Mouse (Mus musculus): Measurements from ENCODE around the gene Samd4. TPM values are rescaled to one million over a fixed set of nuclear protein-coding genes. Genes with fewer than 3 reads are reported as not detected.

Gene Samd4
- polyA plus RNA-seq, 1 experiment from 2014 or later = 11.1 TPM

GRCm38 (mm10) chr14:46994704-46995103 is 112.0 kb downstream of the Samd4 start:
- Histone ChIP-seq H3K4me3 (no peak overlapping the region), H3K9me3 (no peaks in the 10 kb centered on the region), H3K27me3 (ENCODE audit: insufficient read depth, poor library complexity, severe bottlenecking) (no peaks in the 10 kb centered on the region), H3K36me3 (no peaks in the 10 kb centered on the region), H3K27ac (no peak overlapping the region), H3K4me1 (peaks cover 40% of the 10 kb centered on the region)
- 87% methylated on average over 7 of the region's 7 CpGs for WGBS
- no peak for DNase-seq (ENCODE audit: low spot score)

DNA sequence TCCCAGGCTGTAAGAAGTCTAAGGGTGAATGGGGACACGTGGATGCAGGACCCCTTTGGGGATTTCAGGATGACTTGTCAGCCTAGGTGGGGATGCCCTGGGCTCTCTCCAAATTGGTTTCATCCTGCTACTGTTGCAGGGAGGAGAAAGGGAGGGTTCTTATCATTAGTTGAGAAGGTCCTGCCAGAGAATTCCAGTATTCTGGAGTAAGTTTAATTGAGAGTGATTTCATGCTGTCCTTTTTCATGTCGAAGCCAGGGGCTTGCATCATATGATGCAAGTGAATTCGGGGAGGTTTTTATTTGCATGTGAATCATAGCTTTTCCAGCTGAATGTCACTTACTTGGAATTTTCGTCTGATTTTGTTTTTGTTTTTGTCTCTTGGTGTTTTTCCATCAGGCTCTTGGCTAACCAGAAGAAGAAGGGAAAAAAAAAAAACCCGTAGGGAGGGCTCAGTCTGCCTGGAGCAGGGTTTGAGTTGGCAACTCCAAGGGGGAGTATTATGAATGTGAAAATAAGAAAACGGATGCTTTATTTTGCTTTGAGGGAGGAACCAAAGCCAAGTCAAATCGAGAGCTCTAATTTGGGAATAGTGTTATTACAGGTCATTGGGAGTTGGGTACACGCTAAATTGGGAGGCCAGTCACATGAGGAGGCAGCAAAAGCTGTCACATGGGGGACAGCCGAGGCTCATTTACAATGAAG is 116.8 kb downstream of the Samd4 start:
- DNase-seq (ENCODE audit: low spot score) = no peak
- 70% methylated on average over 9 of the region's 9 CpGs for WGBS
- Histone ChIP-seq H3K27me3 (ENCODE audit: insufficient read depth, poor library complexity, severe bottlenecking) (no peaks in the 10 kb centered on the region), H3K4me1 (peaks cover 50% of the 10 kb centered on the region), H3K4me3 (no peak overlapping the region), H3K27ac (no peak overlapping the region), H3K36me3 (no peaks in the 10 kb centered on the region), H3K9me3 (no peaks in the 10 kb centered on the region)

- no peak for DNase-seq (ENCODE audit: low spot score)
- 73% methylated on average over 9 of the region's 11 CpGs for WGBS
- no peaks in the 10 kb centered on the region for H3K9me3 ChIP-seq
- no peak overlapping the region for H3K27ac ChIP-seq
- peaks cover 50% of the 10 kb centered on the region for H3K4me1 ChIP-seq
- H3K4me3 ChIP-seq = no peak overlapping the region
- no peaks in the 10 kb centered on the region for H3K27me3 ChIP-seq (ENCODE audit: insufficient read depth, poor library complexity, severe bottlenecking)
- no peaks in the 10 kb centered on the region for H3K36me3 ChIP-seq
These were observed 117.6 kb downstream of the Samd4 start for GRCm38 (mm10) chr14:47000096-47000736.

- WGBS = 70% methylated on average over 24 of the region's 24 CpGs
- no peak for DNase-seq (ENCODE audit: low spot score)
- H3K27me3 ChIP-seq (ENCODE audit: insufficient read depth, poor library complexity, severe bottlenecking) = no peaks in the 10 kb centered on the region
- H3K9me3 ChIP-seq = no peaks in the 10 kb centered on the region
- no peaks in the 10 kb centered on the region for H3K36me3 ChIP-seq
- H3K4me3 ChIP-seq = no peak overlapping the region
- peak overlapping the region; percentile 19; the same call in 1 of the 2 replicates for H3K27ac ChIP-seq
- H3K4me1 ChIP-seq = peaks cover 52% of the 10 kb centered on the region
These were observed 118.4 kb downstream of the Samd4 start for GRCm38 (mm10) chr14:47000786-47001761.

DNA sequence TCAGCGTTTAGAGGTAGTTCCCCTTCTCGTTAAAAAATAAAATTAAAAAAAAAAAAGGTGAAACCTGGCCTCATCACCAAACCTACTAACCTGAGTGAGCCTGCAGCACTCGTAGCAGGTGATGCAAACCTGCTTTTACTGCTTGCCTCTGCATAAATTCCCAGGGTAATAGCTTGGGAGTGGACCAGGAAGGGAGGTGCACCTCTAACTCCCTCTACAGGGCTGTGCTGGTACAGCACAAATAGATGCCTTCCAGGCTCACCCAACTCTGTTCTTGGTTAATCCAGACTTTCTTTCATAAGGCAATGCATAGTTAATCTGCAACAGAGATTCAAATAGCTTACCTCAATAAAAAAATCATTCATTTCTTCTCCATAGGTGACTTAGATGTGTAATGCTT is 121.5 kb downstream of the Samd4 start:
- Histone ChIP-seq H3K27ac (no peak overlapping the region), H3K4me1 (peaks cover 46% of the 10 kb centered on the region), H3K9me3 (no peaks in the 10 kb centered on the region), H3K27me3 (ENCODE audit: insufficient read depth, poor library complexity, severe bottlenecking) (no peaks in the 10 kb centered on the region), H3K4me3 (no peak overlapping the region), H3K36me3 (no peaks in the 10 kb centered on the region)
- no peak for DNase-seq (ENCODE audit: low spot score)
- 36% methylated on average over 3 of the region's 3 CpGs for WGBS

GRCm38 (mm10) chr14:47011171-47012139 is 128.8 kb downstream of the Samd4 start:
- Histone ChIP-seq H3K27me3 (ENCODE audit: insufficient read depth, poor library complexity, severe bottlenecking) (no peaks in the 10 kb centered on the region), H3K9me3 (no peaks in the 10 kb centered on the region), H3K36me3 (peaks cover 4% of the 10 kb centered on the region), H3K4me3 (no peak overlapping the region), H3K4me1 (peaks cover 35% of the 10 kb centered on the region), H3K27ac (peak overlapping the region; percentile 78)
- WGBS = 52% methylated on average over 18 of the region's 18 CpGs
- no peak for DNase-seq (ENCODE audit: low spot score)

DNA sequence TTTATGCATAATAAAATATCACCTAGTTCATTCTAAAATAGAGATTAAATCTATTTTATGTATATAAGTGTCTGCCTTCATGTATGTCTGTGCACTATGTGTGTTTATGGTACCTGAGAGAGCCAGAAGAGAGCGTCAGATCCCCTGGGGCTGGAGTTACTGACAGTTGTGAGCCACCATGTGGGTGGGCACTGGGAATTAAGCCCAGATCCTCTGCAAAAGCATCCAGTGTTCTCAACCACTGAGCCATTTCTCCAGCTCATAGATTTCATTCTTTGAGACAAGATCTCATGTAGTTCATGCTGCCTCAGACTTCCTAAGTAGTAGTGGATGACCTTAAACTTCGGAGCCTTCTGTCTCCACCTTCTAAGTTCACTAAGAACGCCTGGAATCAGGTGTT is 133.0 kb downstream of the Samd4 start:
- Histone ChIP-seq H3K9me3 (no peaks in the 10 kb centered on the region), H3K27ac (no peak overlapping the region), H3K36me3 (peaks cover 12% of the 10 kb centered on the region), H3K27me3 (ENCODE audit: insufficient read depth, poor library complexity, severe bottlenecking) (no peaks in the 10 kb centered on the region), H3K4me1 (peaks cover 39% of the 10 kb centered on the region), H3K4me3 (no peak overlapping the region)
- no peak for DNase-seq (ENCODE audit: low spot score)
- WGBS = 85% methylated on average over 3 of the region's 3 CpGs

GRCm38 (mm10) chr14:47017658-47018057 is 135.0 kb downstream of the Samd4 start:
- no peaks in the 10 kb centered on the region for H3K9me3 ChIP-seq
- H3K27ac ChIP-seq = no peak overlapping the region
- no peak overlapping the region for H3K4me3 ChIP-seq
- no peak for DNase-seq (ENCODE audit: low spot score)
- peaks cover 12% of the 10 kb centered on the region for H3K36me3 ChIP-seq
- H3K27me3 ChIP-seq (ENCODE audit: insufficient read depth, poor library complexity, severe bottlenecking) = no peaks in the 10 kb centered on the region
- 69% methylated on average over 3 of the region's 3 CpGs for WGBS
- H3K4me1 ChIP-seq = peaks cover 24% of the 10 kb centered on the region

- no peak overlapping the region for H3K27ac ChIP-seq
- H3K27me3 ChIP-seq (ENCODE audit: insufficient read depth, poor library complexity, severe bottlenecking) = no peaks in the 10 kb centered on the region
- peaks cover 12% of the 10 kb centered on the region for H3K36me3 ChIP-seq
- H3K9me3 ChIP-seq = no peaks in the 10 kb centered on the region
- peak; percentile 85 for DNase-seq (ENCODE audit: low spot score)
- H3K4me3 ChIP-seq = no peak overlapping the region
- H3K4me1 ChIP-seq = peaks cover 19% of the 10 kb centered on the region
- 18% methylated on average over 10 of the region's 10 CpGs for WGBS
These were observed 138.2 kb downstream of the Samd4 start for GRCm38 (mm10) chr14:47020886-47021285.

DNA sequence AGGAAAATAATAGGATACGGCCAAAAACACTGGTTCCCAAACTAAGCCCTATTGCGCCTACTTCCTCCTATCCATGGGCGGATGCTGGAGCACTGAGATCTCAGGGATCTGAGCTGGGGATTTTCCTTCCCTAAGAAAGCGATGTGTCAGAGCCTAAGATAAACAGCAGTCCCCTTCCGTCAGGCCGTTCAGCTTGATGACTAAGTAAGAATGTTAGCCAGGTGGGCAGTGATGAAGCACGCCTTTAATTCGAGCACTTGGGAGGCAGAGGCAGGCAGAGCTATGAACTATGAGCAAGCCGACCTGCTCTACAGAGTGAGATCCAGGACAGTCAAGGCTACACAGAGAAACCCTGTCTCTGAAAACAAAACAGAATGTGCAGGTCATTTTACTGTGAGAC is 140.9 kb downstream of the Samd4 start:
- DNase-seq (ENCODE audit: low spot score) = no peak
- Histone ChIP-seq H3K4me3 (no peak overlapping the region), H3K9me3 (no peaks in the 10 kb centered on the region), H3K27ac (no peak overlapping the region), H3K36me3 (no peaks in the 10 kb centered on the region), H3K4me1 (peaks cover 29% of the 10 kb centered on the region), H3K27me3 (ENCODE audit: insufficient read depth, poor library complexity, severe bottlenecking) (no peaks in the 10 kb centered on the region)
- 80% methylated on average over 9 of the region's 9 CpGs for WGBS

DNA sequence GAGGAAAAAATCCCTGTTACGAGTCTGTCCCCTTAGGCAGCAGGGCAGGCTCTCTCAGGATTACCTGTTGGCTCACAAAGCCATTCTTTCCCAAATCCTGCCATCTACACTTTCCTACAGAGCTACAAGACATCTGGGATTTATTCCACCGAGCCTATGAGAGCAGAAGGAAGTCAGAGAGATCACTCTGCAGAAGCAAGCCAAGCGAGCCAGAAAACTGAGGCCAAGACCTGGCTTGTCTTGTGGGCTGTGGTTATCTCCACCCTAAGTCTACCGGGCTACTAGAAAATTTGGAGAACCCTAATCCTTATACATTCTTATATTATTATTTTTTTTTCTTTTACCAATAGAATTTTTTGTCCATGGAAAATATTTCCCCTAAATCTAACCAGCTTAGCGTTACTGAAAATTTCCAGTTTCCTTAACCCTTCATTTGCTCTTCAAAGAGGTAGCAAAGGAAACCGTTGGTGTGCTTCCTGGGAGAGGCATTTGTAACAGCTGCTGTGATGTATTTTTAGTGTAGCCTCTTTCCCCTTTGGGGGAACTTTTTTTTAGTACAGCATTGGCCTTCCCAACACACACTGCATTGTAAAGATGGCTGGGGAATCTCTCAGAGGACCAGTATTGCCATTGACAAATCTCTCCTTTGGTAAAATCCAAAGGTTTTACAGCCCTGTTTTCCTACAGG is 144.9 kb downstream of the Samd4 start:
- no peaks in the 10 kb centered on the region for H3K27me3 ChIP-seq (ENCODE audit: insufficient read depth, poor library complexity, severe bottlenecking)
- H3K4me3 ChIP-seq = no peak overlapping the region
- H3K27ac ChIP-seq = no peak overlapping the region
- DNase-seq (ENCODE audit: low spot score) = no peak
- no peaks in the 10 kb centered on the region for H3K9me3 ChIP-seq
- H3K4me1 ChIP-seq = peaks cover 10% of the 10 kb centered on the region; the same call in 1 of the 2 replicates
- 62% methylated on average over 6 of the region's 6 CpGs for WGBS
- no peaks in the 10 kb centered on the region for H3K36me3 ChIP-seq
